Mouse (Mus musculus) cortical plate, adult 2 months (tissue): ENCODE measurements around the gene Msi2.

Experiments
- CTCF ChIP-seq: fragments of 200-500 bp; IDR thresholded peaks from 2 replicates; pipeline ENCODE4 v1.5.1; 2011; ENCODE audit warnings: mild to moderate bottlenecking, control low read depth, low read length; ENCODE audit not compliant: insufficient read depth; ENCODE audit errors: extremely low read depth
- POLR2A ChIP-seq: fragments of 200-500 bp; IDR thresholded peaks from 2 replicates; pipeline ENCODE4 v1.6.1; 2011; ENCODE audit warnings: mild to moderate bottlenecking, low read length, control low read depth; ENCODE audit not compliant: insufficient read depth; ENCODE audit errors: extremely low read depth

- TF ChIP-seq CTCF = no peak
- no peak for TF ChIP-seq POLR2A
Observed at GRCm38 (mm10) chr11:88676597-88676996, 41.7 kb downstream of the Msi2 start.
